Mouse (Mus musculus): ENCODE measurements around the gene Magea3. TPM values are rescaled to one million over a fixed set of nuclear protein-coding genes. Genes with fewer than 3 reads are reported as not detected.
"Not testable (repeated sequence)": the region's sequence is repeated elsewhere in the genome, so short reads cannot be mapped to it uniquely, and the experiment has no call there.

The Magea3 gene
- not detected in 2 replicates for polyA plus RNA-seq (2015; fragmentation: Nextera tagmentation; extraction: Ambion mirVana)

DNA sequence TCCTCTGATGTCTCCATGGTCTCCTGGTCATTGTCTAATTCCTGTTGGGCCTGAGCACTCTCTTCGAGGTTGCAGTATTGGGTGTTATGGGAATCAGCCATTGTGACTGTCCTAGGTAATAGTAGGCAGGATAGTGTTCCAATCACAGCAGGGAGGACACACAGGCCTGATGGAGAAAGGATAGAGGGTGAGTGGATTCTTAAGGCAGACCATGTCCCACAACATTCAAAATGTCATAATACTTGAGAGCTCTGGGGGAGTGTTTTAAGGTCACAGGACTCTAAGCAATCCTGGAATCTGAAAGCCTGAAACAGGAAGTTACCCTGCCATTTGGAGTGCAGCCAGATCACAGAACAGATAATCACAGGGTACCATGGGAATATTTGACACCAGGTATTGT lies at the start of gene Magea3:
Magea3 (minus strand) TSS at position 101 of the 400 bp plus-strand sequence.
- not testable (repeated sequence) for H3K9me3 ChIP-seq (replicated peaks); H3K36me3 ChIP-seq; ATAC-seq (replicated peaks; ENCODE audit: insufficient number of reproducible peaks, insufficient read depth, low FRiP score, low read depth); H3K9ac ChIP-seq; H3K4me3 ChIP-seq; H3K27ac ChIP-seq; H3K27me3 ChIP-seq; H3K4me2 ChIP-seq; H3K4me1 ChIP-seq (replicated peaks)
- 61% methylated on average over 1 of the region's 1 CpGs for WGBS

DNA sequence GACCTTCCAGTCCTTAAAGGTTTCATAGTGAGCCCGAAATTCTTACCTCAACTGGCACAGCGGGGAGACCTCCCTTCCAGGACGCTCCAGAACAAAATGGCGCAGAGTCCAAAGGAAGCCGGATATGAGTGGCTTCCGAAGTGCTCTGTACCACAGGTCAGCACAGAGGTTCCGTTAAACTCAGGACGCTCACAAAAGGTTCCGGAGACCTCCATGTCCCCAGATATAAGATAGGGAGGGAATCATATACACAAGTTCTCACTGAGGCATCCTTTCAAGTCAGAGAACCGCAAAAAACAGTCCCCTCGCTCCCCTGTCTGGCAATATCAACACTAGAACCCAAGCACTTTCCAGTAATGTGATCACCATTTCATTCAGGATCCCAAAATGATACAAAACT lies 46.4 kb upstream of the Magea3 start, which contains the start of gene Magea8:
Magea8 (minus strand) TSS at position 101 of the 400 bp plus-strand sequence.
- 78% methylated on average over 11 of the region's 11 CpGs for WGBS
- H3K9ac ChIP-seq; H3K36me3 ChIP-seq; H3K27me3 ChIP-seq; H3K4me3 ChIP-seq; H3K27ac ChIP-seq; H3K9me3 ChIP-seq (replicated peaks); H3K4me1 ChIP-seq (replicated peaks); H3K4me2 ChIP-seq; ATAC-seq (replicated peaks; ENCODE audit: insufficient number of reproducible peaks, insufficient read depth, low FRiP score, low read depth): not testable (repeated sequence)

DNA sequence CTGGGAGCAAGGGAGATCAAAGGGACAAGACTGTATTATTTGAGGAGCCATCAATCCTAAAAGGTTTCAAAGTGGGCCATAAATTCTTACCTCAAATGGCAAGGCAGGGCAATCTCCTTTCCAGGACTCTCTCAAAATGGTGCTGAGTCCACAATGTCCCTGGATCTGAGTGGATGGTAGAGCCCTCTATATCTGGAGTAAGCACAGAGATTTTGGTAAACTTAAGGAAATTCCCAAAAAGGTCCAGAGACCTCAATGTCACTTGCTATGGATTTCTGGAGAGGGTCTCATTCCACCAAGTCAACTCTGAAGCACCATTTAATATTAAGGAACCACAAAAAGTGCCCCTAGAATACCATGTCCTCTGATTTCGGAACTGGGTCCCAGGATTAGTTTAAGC lies 13.4 kb downstream of the Magea3 start, which contains the start of gene Magea6:
Magea6 (minus strand) TSS at position 101 of the 400 bp plus-strand sequence.
- not testable (repeated sequence) for H3K9me3 ChIP-seq (replicated peaks); H3K4me3 ChIP-seq; H3K4me1 ChIP-seq (replicated peaks); H3K4me2 ChIP-seq; H3K27me3 ChIP-seq; ATAC-seq (replicated peaks; ENCODE audit: insufficient number of reproducible peaks, insufficient read depth, low FRiP score, low read depth); H3K36me3 ChIP-seq; H3K9ac ChIP-seq; H3K27ac ChIP-seq
- WGBS: 44% methylated on average over 1 of the region's 1 CpGs

Other genes with a start within 250 kb of the Magea3 start
- not detected in 2 replicates for gene Cldn34b1, start 59.2 kb downstream of the Magea3 start, polyA plus RNA-seq (2015; fragmentation: Nextera tagmentation; extraction: Ambion mirVana)
- gene Magea6, start 13.5 kb downstream of the Magea3 start, polyA plus RNA-seq (2015; fragmentation: Nextera tagmentation; extraction: Ambion mirVana): not detected in 2 replicates
- not detected in 2 replicates for gene Magea8, start 46.3 kb upstream of the Magea3 start, polyA plus RNA-seq (2015; fragmentation: Nextera tagmentation; extraction: Ambion mirVana)
- gene Magea5, start 113.6 kb upstream of the Magea3 start, polyA plus RNA-seq (2015; fragmentation: Nextera tagmentation; extraction: Ambion mirVana): not detected in 2 replicates
- not detected in 2 replicates for gene Magea1, start 140.3 kb upstream of the Magea3 start, polyA plus RNA-seq (2015; fragmentation: Nextera tagmentation; extraction: Ambion mirVana)
- not detected in 2 replicates for gene Magea2, start 144.2 kb upstream of the Magea3 start, polyA plus RNA-seq (2015; fragmentation: Nextera tagmentation; extraction: Ambion mirVana)
- not detected in 2 replicates for gene Cldn34b2, start 178.9 kb upstream of the Magea3 start, polyA plus RNA-seq (2015; fragmentation: Nextera tagmentation; extraction: Ambion mirVana)

Data from heart, embryonic 15.5 days (tissue).